Mouse (Mus musculus): ENCODE data around the gene Foxn4.

GRCm38 (mm10) chr5:114239737-114240136 is 33.9 kb downstream of the Foxn4 start:
- no peak for TF ChIP-seq CTCF (IDR thresholded peaks at IDR 0.05)
- no peak for TF ChIP-seq POLR2A (IDR thresholded peaks at IDR 0.05; ENCODE audit: insufficient read depth, low read depth, low read length)

Data from heart, adult 2 months (tissue).